Mouse (Mus musculus) midbrain, postnatal 0 days (tissue): Measurements from ENCODE around the gene Jdp2. TPM values are rescaled to one million over a fixed set of nuclear protein-coding genes. Genes with fewer than 3 reads are reported as not detected.

Experiments
- ATAC-seq: fragments of 200-750 bp; cut with Nextera tagmentation; 2 replicates; pipeline ENCODE4 v1.8.0; 2017; ENCODE audit warnings: moderate number of reproducible peaks, mild to moderate bottlenecking, moderate TSS enrichment, moderate library complexity; ENCODE audit not compliant: low FRiP score
- DNase-seq: peaks from one replicate; pipeline ENCODE4 v3.0.0-alpha.2; 2015; ENCODE audit warnings: low spot score
- H3K27ac ChIP-seq: fragments of 300-500 bp; sonication (generic); 2 replicates; pipeline ENCODE4 v1.5.1; 2014; ENCODE audit warnings: low read depth, mild to moderate bottlenecking, low read length, mixed read lengths
- H3K27me3 ChIP-seq: fragments of 300-500 bp; sonication (generic); 2 replicates; pipeline ENCODE4 v1.6.1; 2014; ENCODE audit warnings: low read length, control low read depth, mixed read lengths; ENCODE audit not compliant: insufficient read depth
- H3K36me3 ChIP-seq: fragments of 300-500 bp; sonication (generic); 2 replicates; pipeline ENCODE4 v1.6.1; 2014; ENCODE audit warnings: low read length, control low read depth, mixed read lengths; ENCODE audit not compliant: insufficient read depth
- H3K4me1 ChIP-seq: fragments of 300-500 bp; sonication (generic); 2 replicates; pipeline ENCODE4 v1.6.1; 2014; ENCODE audit warnings: mild to moderate bottlenecking, control low read depth, antibody characterized with exemption, low read length, mixed read lengths; ENCODE audit not compliant: insufficient read depth
- H3K4me2 ChIP-seq: fragments of 300-500 bp; sonication (generic); 2 replicates; pipeline ENCODE4 v1.6.1; 2014; ENCODE audit warnings: low read depth, mild to moderate bottlenecking, low read length, mixed read lengths; ENCODE audit not compliant: poor library complexity, severe bottlenecking
- H3K4me3 ChIP-seq: fragments of 300-500 bp; sonication (generic); 2 replicates; pipeline ENCODE4 v1.5.1; 2014; ENCODE audit warnings: low read depth, mild to moderate bottlenecking, low read length, moderate library complexity
- H3K9ac ChIP-seq: fragments of 300-500 bp; sonication (generic); replicated peaks from 2 replicates; pipeline ENCODE4 v1.6.1; 2014; ENCODE audit warnings: mild to moderate bottlenecking, low read length, moderate library complexity, mixed read lengths; ENCODE audit not compliant: poor library complexity, severe bottlenecking
- H3K9me3 ChIP-seq: fragments of 300-500 bp; sonication (generic); 2 replicates; pipeline ENCODE4 v1.6.1; 2016; ENCODE audit warnings: low read length, control low read depth
- CTCF ChIP-seq: IDR thresholded peaks from 2 replicates; pipeline ENCODE4 v1.5.1; 2016; ENCODE audit warnings: antibody characterized with exemption, mild to moderate bottlenecking
- WGBS: fragments of 180-500 bp; shearing (Covaris S2); extraction: QIAGEN DNeasy Blood & Tissue Kit; methylation state at CpG from one replicate; pipeline ENCODE4 v1.1.7; 2014; 5-methylcytosine and 5-hydroxymethylcytosine counted together
- polyA plus RNA-seq: library from polyadenylated mRNA; unstranded; fragments of >200 nt; fragmentation: Nextera tagmentation; extraction: Ambion mirVana; gene quantifications from 2 replicates; pipeline ENCODE4 v1.2.1, GENCODE M21; 2015
- total RNA-seq: library from RNA; depleted of rRNA; stranded (reverse); fragments of >200 nt; gene quantifications from 2 replicates; pipeline ENCODE4 v1.2.3, GENCODE M21; 2014

The Jdp2 gene
- total and polyA plus RNA-seq, 2 experiments from 2014 or later, result 1.0 to 18.4 TPM

GRCm38 (mm10) chr12:85569393-85570157 is 29.3 kb upstream of the Jdp2 start:
- ATAC-seq (no peak), DNase-seq (no peak)
- no peaks in the 10 kb centered on the region for H3K27me3 ChIP-seq
- no peak overlapping the region for H3K4me3 ChIP-seq
- no peak overlapping the region for H3K9ac ChIP-seq
- H3K27ac ChIP-seq, result no peak overlapping the region
- 0 out of 2 replicates have a peak, but pooled peaks cover 9% of the 10 kb centered on the region for H3K4me1 ChIP-seq
- no peaks in the 10 kb centered on the region for H3K36me3 ChIP-seq
- WGBS, result 64% methylated on average over 12 of the region's 12 CpGs
- TF ChIP-seq CTCF, result no peak
- no peaks in the 10 kb centered on the region for H3K9me3 ChIP-seq
- H3K4me2 ChIP-seq, result no peak overlapping the region

- no peaks in the 10 kb centered on the region for H3K36me3 ChIP-seq
- no peaks in the 10 kb centered on the region for H3K27me3 ChIP-seq
- H3K4me3 ChIP-seq, result no peak overlapping the region
- ATAC-seq (no peak), DNase-seq (no peak)
- H3K27ac ChIP-seq, result no peak overlapping the region
- no peak for TF ChIP-seq CTCF
- H3K9ac ChIP-seq, result no peak overlapping the region
- 95% methylated on average over 1 of the region's 1 CpGs for WGBS
- 0 out of 2 replicates have a peak, but pooled peaks cover 9% of the 10 kb centered on the region for H3K4me1 ChIP-seq
- H3K4me2 ChIP-seq, result no peak overlapping the region
- H3K9me3 ChIP-seq, result no peaks in the 10 kb centered on the region
These were observed 28.7 kb upstream of the Jdp2 start for GRCm38 (mm10) chr12:85570158-85570540.

GRCm38 (mm10) chr12:85571312-85571711 is 27.5 kb upstream of the Jdp2 start:
- DNase-seq (peak; percentile 69), ATAC-seq (peak; percentile 50; the same call in 1 of the 2 replicates)
- H3K4me3 ChIP-seq, result no peak overlapping the region
- WGBS, result 68% methylated on average over 11 of the region's 11 CpGs
- TF ChIP-seq CTCF, result no peak
- H3K4me1 ChIP-seq, result 0 out of 2 replicates have a peak, but pooled peaks cover 9% of the 10 kb centered on the region
- no peak overlapping the region for H3K27ac ChIP-seq
- no peak overlapping the region for H3K9ac ChIP-seq
- H3K9me3 ChIP-seq, result no peaks in the 10 kb centered on the region
- H3K36me3 ChIP-seq, result no peaks in the 10 kb centered on the region
- H3K4me2 ChIP-seq, result no peak overlapping the region
- no peaks in the 10 kb centered on the region for H3K27me3 ChIP-seq

GRCm38 (mm10) chr12:85572047-85572475 is 26.8 kb upstream of the Jdp2 start:
- Histone ChIP-seq H3K4me1 (0 out of 2 replicates have a peak, but pooled peaks cover 9% of the 10 kb centered on the region), H3K9ac (no peak overlapping the region), H3K27me3 (no peaks in the 10 kb centered on the region), H3K4me2 (peak overlapping the region; percentile 7; the same call in 1 of the 2 replicates), H3K9me3 (no peaks in the 10 kb centered on the region), H3K27ac (0 out of 2 replicates have a peak overlapping the region, but pooled peaks have one; percentile 26), H3K4me3 (no peak overlapping the region), H3K36me3 (no peaks in the 10 kb centered on the region)
- TF ChIP-seq CTCF, result no peak
- DNase-seq (peak; percentile 86), ATAC-seq (peak; percentile 89)
- WGBS, result 17% methylated on average over 10 of the region's 10 CpGs

- TF ChIP-seq CTCF, result no peak
- 0 out of 2 replicates have a peak, but pooled peaks cover 6% of the 10 kb centered on the region for H3K4me1 ChIP-seq
- no peak for DNase-seq
- H3K4me2 ChIP-seq, result no peak overlapping the region
- no peaks in the 10 kb centered on the region for H3K36me3 ChIP-seq
- H3K9me3 ChIP-seq, result no peaks in the 10 kb centered on the region
- whole genome bisulfite sequencing, result 88% methylated on average over 6 of the region's 6 CpGs
- H3K27me3 ChIP-seq, result no peaks in the 10 kb centered on the region
- H3K27ac ChIP-seq, result no peak overlapping the region
- H3K9ac ChIP-seq, result no peak overlapping the region
- no peak for ATAC-seq
- no peak overlapping the region for H3K4me3 ChIP-seq
These were observed 23.9 kb upstream of the Jdp2 start for GRCm38 (mm10) chr12:85574806-85575495.

GRCm38 (mm10) chr12:85575496-85575840 is 23.4 kb upstream of the Jdp2 start:
- Histone ChIP-seq H3K27ac (no peak overlapping the region), H3K36me3 (no peaks in the 10 kb centered on the region), H3K9me3 (no peaks in the 10 kb centered on the region), H3K27me3 (no peaks in the 10 kb centered on the region), H3K4me3 (no peak overlapping the region), H3K4me2 (no peak overlapping the region), H3K9ac (no peak overlapping the region), H3K4me1 (0 out of 2 replicates have a peak, but pooled peaks cover 6% of the 10 kb centered on the region)
- ATAC-seq (no peak), DNase-seq (no peak)
- no peak for TF ChIP-seq CTCF
- 75% methylated on average over 4 of the region's 4 CpGs for WGBS
